Mouse (Mus musculus): ENCODE measurements around the gene Sytl3. TPM values are rescaled to one million over a fixed set of nuclear protein-coding genes. Genes with fewer than 3 reads are reported as not detected.
A peak's percentile ranks its signal among the peaks of the same experiment; 100 is the strongest.
"Not testable (repeated sequence)": the region's sequence is repeated elsewhere in the genome, so short reads cannot be mapped to it uniquely, and the experiment has no call there.

The Sytl3 gene
- polyA plus RNA-seq, 1 experiment from 2014 or later, result 1.1 TPM

GRCm38 (mm10) chr17:6650904-6651565 lies 7.9 kb upstream of the Sytl3 start:
- not testable (repeated sequence) for H3K4me3 ChIP-seq (replicated peaks); H3K36me3 ChIP-seq; H3K4me1 ChIP-seq; H3K9me3 ChIP-seq; H3K9ac ChIP-seq; H3K4me2 ChIP-seq; H3K27ac ChIP-seq; ATAC-seq (ENCODE audit: insufficient read depth, low FRiP score, low read depth); H3K27me3 ChIP-seq (replicated peaks)
- 92% methylated on average over 7 of the region's 7 CpGs for WGBS

DNA sequence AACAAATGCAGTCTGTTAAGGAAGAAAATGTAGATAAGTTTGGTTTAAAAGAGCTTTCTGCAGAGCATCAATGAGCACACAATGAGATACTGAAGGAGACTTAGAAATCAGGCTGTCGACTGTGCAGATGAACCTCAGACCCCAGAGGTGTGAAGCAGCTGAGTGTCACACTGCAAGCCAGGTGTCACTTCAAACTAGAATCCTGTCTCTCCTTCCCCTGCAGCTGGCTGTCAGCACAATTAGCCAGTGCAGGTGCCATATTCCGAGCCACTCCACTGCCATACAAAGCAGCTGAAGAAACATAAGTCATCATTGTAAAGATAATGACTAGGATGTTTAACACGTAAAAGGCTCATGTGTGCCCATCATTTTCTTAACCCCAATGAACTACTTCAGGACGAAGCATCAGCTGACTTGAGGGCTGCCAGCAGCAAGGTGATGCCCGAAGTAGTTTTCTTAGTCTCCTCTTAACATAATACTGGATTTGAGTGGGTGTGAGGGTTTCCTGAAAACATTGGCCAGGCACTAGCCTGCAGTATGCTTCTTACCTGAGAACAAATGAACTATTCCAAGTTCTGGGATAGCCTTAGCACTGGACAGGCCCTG lies 5.4 kb upstream of the Sytl3 start:
- not testable (repeated sequence) for H3K27me3 ChIP-seq (replicated peaks); H3K9ac ChIP-seq; ATAC-seq (ENCODE audit: insufficient read depth, low FRiP score, low read depth); H3K9me3 ChIP-seq; H3K4me2 ChIP-seq; H3K27ac ChIP-seq; H3K4me3 ChIP-seq (replicated peaks); H3K4me1 ChIP-seq; H3K36me3 ChIP-seq
- 83% methylated on average over 4 of the region's 5 CpGs for WGBS

- H3K4me1 ChIP-seq; H3K36me3 ChIP-seq; H3K9me3 ChIP-seq; H3K27me3 ChIP-seq (replicated peaks): not testable (repeated sequence)
- peak overlapping the region; percentile 80 for H3K27ac ChIP-seq
- H3K4me2 ChIP-seq, result peak overlapping the region; percentile 52
- peak; percentile 75 for ATAC-seq (ENCODE audit: insufficient read depth, low FRiP score, low read depth)
- WGBS, result under 1% methylated on average over 36 of the region's 36 CpGs
- H3K4me3 ChIP-seq (replicated peaks), result peak overlapping the region; percentile 55
- H3K9ac ChIP-seq, result peak overlapping the region; percentile 12; the same call in 1 of the 2 replicates
These were observed 3.8 kb upstream of the Sytl3 start for GRCm38 (mm10) chr17:6655087-6655511.

DNA sequence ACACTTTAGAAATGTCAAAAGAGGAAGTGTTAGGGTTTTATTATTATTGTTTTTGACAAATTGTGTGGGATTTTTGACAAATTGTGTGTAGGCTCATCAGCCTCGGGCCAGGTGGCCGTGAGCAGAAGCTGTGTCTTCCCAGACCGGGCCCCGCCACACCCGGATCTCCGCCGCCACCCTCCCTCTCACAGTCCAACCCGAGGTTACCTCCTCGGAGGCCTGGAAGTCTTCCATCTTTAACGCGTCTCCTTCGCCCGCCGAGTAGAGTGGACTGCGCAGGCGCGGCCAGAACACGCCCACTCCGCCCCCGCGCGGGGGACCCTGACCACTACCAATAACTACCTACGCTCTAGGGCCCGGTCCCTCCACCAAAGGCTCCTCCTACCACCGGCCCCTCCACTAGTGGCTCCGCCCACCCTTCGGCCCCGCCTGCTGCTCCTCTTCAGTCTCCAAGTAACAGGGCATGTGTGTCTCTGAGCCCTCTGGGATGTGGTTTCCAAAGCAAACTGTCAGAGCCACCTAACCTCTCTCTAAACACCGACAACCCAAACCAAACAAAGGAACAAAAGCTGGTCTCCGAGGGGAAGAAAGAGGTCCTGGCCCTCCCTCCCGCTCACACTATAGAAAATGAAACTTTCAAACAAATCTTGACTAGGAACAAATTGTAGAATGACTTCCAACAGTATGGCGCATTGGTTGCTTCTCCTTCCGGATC lies 3.2 kb upstream of the Sytl3 start, which contains the start of gene Dynlt1f:
Gene Dynlt1f (minus strand): TSS at position 334 of the 715 bp plus-strand sequence.
- Histone ChIP-seq H3K4me2 (peak within 1 kb of the TSS; percentile 52), H3K27ac (peak within 1 kb of the TSS; percentile 80), H3K4me3 (replicated peaks) (peak within 1 kb of the TSS; percentile 55), H3K9ac (peak within 1 kb of the TSS; percentile 12; the same call in 1 of the 2 replicates)
- ATAC-seq (ENCODE audit: insufficient read depth, low FRiP score, low read depth), result peak; percentile 95
- H3K36me3 ChIP-seq; H3K9me3 ChIP-seq; H3K4me1 ChIP-seq; H3K27me3 ChIP-seq (replicated peaks): not testable (repeated sequence)
- 2% methylated on average over 21 of the region's 33 CpGs for WGBS

GRCm38 (mm10) chr17:6656471-6656870 lies 2.4 kb upstream of the Sytl3 start:
- not testable (repeated sequence) for ATAC-seq (ENCODE audit: insufficient read depth, low FRiP score, low read depth); H3K27me3 ChIP-seq (replicated peaks); H3K36me3 ChIP-seq; H3K4me3 ChIP-seq (replicated peaks); H3K4me1 ChIP-seq; H3K27ac ChIP-seq; H3K9me3 ChIP-seq; H3K9ac ChIP-seq; H3K4me2 ChIP-seq
- 91% methylated on average over 2 of the region's 3 CpGs for WGBS

GRCm38 (mm10) chr17:6660589-6660988 lies 1.7 kb downstream of the Sytl3 start:
- not testable (repeated sequence) for ATAC-seq (ENCODE audit: insufficient read depth, low FRiP score, low read depth)
- WGBS, result 18% methylated on average over 6 of the region's 6 CpGs
- H3K27ac ChIP-seq, result peak overlapping the region; percentile 48; the same call in 1 of the 2 replicates

GRCm38 (mm10) chr17:6661093-6661816 lies 2.4 kb downstream of the Sytl3 start:
- H3K27me3 ChIP-seq (replicated peaks), result not testable (repeated sequence)

More at GRCm38 (mm10) chr17:6660589-6660988, 1.7 kb downstream of the Sytl3 start:
- H3K27me3 ChIP-seq (replicated peaks); H3K9me3 ChIP-seq; H3K36me3 ChIP-seq; H3K9ac ChIP-seq; H3K4me3 ChIP-seq (replicated peaks); H3K4me1 ChIP-seq; H3K4me2 ChIP-seq: not testable (repeated sequence)

GRCm38 (mm10) chr17:6662840-6663239 lies 3.9 kb downstream of the Sytl3 start:
- not testable (repeated sequence) for H3K4me1 ChIP-seq; H3K27me3 ChIP-seq (replicated peaks); H3K9me3 ChIP-seq; H3K4me3 ChIP-seq (replicated peaks); H3K27ac ChIP-seq; H3K4me2 ChIP-seq; H3K36me3 ChIP-seq; ATAC-seq (ENCODE audit: insufficient read depth, low FRiP score, low read depth); H3K9ac ChIP-seq
- 43% methylated on average over 3 of the region's 3 CpGs for WGBS

More at GRCm38 (mm10) chr17:6661093-6661816, 2.4 kb downstream of the Sytl3 start:
- ATAC-seq (ENCODE audit: insufficient read depth, low FRiP score, low read depth), result peak; percentile 75
- H3K4me2 ChIP-seq; H3K9ac ChIP-seq; H3K9me3 ChIP-seq; H3K4me1 ChIP-seq; H3K36me3 ChIP-seq; H3K4me3 ChIP-seq (replicated peaks): not testable (repeated sequence)
- peak overlapping the region; percentile 48; the same call in 1 of the 2 replicates for H3K27ac ChIP-seq
- 12% methylated on average over 9 of the region's 11 CpGs for WGBS

DNA sequence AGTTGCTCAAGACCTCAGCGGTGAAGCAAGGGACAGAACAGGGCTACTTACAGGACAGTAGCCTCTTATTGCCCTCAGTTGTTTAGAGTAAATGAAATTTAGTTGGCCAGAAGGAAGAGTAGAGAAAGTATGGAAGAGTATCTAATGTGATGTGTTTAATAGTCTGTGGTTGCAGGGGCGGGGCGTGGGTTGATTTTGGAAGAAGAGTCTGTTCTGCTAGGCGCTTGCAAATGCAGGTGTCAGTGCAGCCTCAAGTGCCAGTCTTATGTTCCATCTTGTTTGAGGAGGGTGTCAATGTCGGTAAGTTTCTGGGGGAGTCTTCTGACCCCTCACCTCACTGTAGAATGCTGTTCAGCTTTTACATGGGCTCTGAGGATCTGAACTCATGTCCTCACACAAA lies 6.5 kb downstream of the Sytl3 start:
- H3K4me3 ChIP-seq (replicated peaks); H3K4me2 ChIP-seq; H3K27ac ChIP-seq; ATAC-seq (ENCODE audit: insufficient read depth, low FRiP score, low read depth); H3K9me3 ChIP-seq; H3K27me3 ChIP-seq (replicated peaks); H3K4me1 ChIP-seq; H3K36me3 ChIP-seq; H3K9ac ChIP-seq: not testable (repeated sequence)
- 91% methylated on average over 4 of the region's 5 CpGs for WGBS

DNA sequence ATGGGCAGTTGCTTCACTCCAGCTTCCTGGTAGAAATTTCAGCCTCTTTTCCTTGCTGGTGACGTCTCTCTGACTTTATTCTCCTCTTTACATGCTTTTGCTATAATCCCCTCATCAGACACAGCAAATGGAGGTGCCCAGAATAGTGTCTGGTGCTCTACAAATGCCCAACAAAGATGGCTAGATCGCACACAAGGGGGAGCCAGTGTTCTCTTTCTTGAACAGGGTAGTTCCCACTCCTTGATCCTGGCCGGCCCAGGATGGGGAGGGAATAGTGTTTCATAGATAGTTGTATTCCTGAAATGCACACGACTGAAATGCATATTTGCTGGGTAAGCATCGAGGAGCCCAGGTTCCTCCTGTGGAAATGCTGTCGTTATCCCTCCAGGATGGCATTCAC lies 9.6 kb downstream of the Sytl3 start:
- not testable (repeated sequence) for H3K9ac ChIP-seq; H3K36me3 ChIP-seq; H3K4me1 ChIP-seq; H3K27me3 ChIP-seq (replicated peaks); H3K4me3 ChIP-seq (replicated peaks); H3K4me2 ChIP-seq; H3K9me3 ChIP-seq; H3K27ac ChIP-seq; ATAC-seq (ENCODE audit: insufficient read depth, low FRiP score, low read depth)
- WGBS, result no CpG with 5 or more reads among the region's 6 CpGs

- not testable (repeated sequence) for H3K9ac ChIP-seq; H3K4me3 ChIP-seq (replicated peaks); H3K27me3 ChIP-seq (replicated peaks); H3K4me2 ChIP-seq; H3K4me1 ChIP-seq; H3K36me3 ChIP-seq; H3K9me3 ChIP-seq; H3K27ac ChIP-seq
- WGBS, result 37% methylated on average over 5 of the region's 5 CpGs
- peak; percentile 79 for ATAC-seq (ENCODE audit: insufficient read depth, low FRiP score, low read depth)
These were observed 15.4 kb downstream of the Sytl3 start for GRCm38 (mm10) chr17:6674297-6674696.

DNA sequence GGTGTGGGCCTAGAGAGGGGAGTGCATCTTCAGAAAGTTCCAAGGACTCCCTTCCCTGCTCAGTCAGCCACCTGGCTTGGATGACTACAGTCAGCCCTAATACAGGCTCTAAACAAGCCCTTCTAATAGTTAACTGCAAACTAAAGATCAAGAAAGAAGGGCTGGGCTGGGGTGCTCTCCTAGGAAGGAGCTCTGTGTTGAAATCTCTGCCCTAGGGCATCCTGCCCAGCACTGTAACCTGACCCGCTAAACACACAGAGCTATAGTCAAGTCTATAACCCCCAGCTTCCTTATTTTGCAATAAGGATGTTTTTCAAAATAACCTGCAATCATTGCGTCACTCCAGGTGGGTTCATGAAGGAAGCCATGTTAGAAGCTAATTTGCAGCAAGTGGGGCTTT lies 19.2 kb downstream of the Sytl3 start:
- not testable (repeated sequence) for H3K9ac ChIP-seq; ATAC-seq (ENCODE audit: insufficient read depth, low FRiP score, low read depth); H3K27ac ChIP-seq; H3K9me3 ChIP-seq; H3K27me3 ChIP-seq (replicated peaks); H3K36me3 ChIP-seq; H3K4me2 ChIP-seq; H3K4me1 ChIP-seq; H3K4me3 ChIP-seq (replicated peaks)
- WGBS, result 33% methylated on average over 1 of the region's 2 CpGs

All from stomach, embryonic 15.5 days (tissue).